Mouse (Mus musculus): ENCODE measurements around the gene Wfikkn2. TPM values are rescaled to one million over a fixed set of nuclear protein-coding genes. Genes with fewer than 3 reads are reported as not detected.

Gene Wfikkn2
- polyA plus RNA-seq, 1 experiment, result not detected

DNA sequence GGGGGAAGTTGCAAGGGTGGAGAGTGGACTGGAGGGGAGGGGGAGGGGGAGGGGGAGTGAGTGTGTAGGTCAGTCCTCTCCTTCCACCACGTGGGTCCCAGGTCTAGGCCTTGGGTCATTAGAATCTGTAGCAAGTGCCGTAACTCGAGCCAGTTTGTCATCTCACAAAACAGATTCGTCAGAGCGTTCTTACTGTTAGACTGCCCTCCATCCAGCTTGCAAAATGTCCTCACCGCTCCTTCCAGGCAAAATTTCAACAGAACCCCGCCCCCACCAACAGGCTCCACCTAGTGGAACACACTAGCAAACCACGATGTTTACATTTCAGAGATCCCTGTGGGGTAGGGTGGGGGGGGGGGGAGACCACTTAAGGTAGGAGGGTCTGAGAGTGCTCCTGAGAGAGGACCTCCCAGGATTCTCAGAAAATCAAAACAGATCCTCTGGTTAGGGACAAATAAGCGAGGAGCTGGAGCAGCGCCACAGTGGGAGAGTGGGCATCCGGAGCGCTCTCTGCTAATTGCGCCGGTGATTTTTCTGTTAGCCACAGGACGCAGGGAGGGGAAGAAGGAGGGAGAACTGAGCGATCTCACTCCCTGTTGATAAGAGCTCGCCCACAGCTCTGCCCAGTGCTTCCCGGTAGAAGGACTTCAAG is 19.5 kb upstream of the Wfikkn2 start:
- peaks cover 46% of the 10 kb centered on the region for H3K4me1 ChIP-seq
- TF ChIP-seq GATA1 (IDR thresholded peaks at IDR 0.05; ENCODE audit: borderline replicate concordance, low read length), result no peak
- no peak for TF ChIP-seq FLI1 (IDR thresholded peaks at IDR 0.05; ENCODE audit: low read length)
- peaks cover 9% of the 10 kb centered on the region; the same call in 1 of the 2 replicates for H3K9me3 ChIP-seq
- peaks cover 68% of the 10 kb centered on the region for H3K27me3 ChIP-seq (replicated peaks)
- peak overlapping the region; percentile 81 for H3K4me3 ChIP-seq (replicated peaks)
- no peaks in the 10 kb centered on the region for H3K36me3 ChIP-seq (replicated peaks; ENCODE audit: low read length)

GRCm38 (mm10) chr11:94261585-94262370 is 16.0 kb upstream of the Wfikkn2 start:
- peaks cover 50% of the 10 kb centered on the region for H3K27me3 ChIP-seq (replicated peaks)
- TF ChIP-seq FLI1 (IDR thresholded peaks at IDR 0.05; ENCODE audit: low read length) (no peak), GATA1 (IDR thresholded peaks at IDR 0.05; ENCODE audit: borderline replicate concordance, low read length) (no peak)
- H3K4me1 ChIP-seq, result peaks cover 52% of the 10 kb centered on the region
- H3K4me3 ChIP-seq (replicated peaks), result no peak overlapping the region
- H3K9me3 ChIP-seq, result peaks cover 26% of the 10 kb centered on the region
- H3K36me3 ChIP-seq (replicated peaks; ENCODE audit: low read length), result no peaks in the 10 kb centered on the region

- H3K4me3 ChIP-seq (replicated peaks), result no peak overlapping the region
- peaks cover 41% of the 10 kb centered on the region for H3K4me1 ChIP-seq
- H3K36me3 ChIP-seq (replicated peaks; ENCODE audit: low read length), result no peaks in the 10 kb centered on the region
- TF ChIP-seq FLI1 (IDR thresholded peaks at IDR 0.05; ENCODE audit: low read length) (no peak), GATA1 (IDR thresholded peaks at IDR 0.05; ENCODE audit: borderline replicate concordance, low read length) (no peak)
- peaks cover 60% of the 10 kb centered on the region for H3K27me3 ChIP-seq (replicated peaks)
- peaks cover 27% of the 10 kb centered on the region for H3K9me3 ChIP-seq
Observed at GRCm38 (mm10) chr11:94259814-94260213, 14.0 kb upstream of the Wfikkn2 start.

GRCm38 (mm10) chr11:94257987-94258386 is 12.2 kb upstream of the Wfikkn2 start:
- no peak overlapping the region for H3K4me3 ChIP-seq (replicated peaks)
- no peaks in the 10 kb centered on the region for H3K36me3 ChIP-seq (replicated peaks; ENCODE audit: low read length)
- no peak for TF ChIP-seq FLI1 (IDR thresholded peaks at IDR 0.05; ENCODE audit: low read length)
- H3K27me3 ChIP-seq (replicated peaks), result peaks cover 53% of the 10 kb centered on the region
- H3K9me3 ChIP-seq, result peaks cover 24% of the 10 kb centered on the region
- H3K4me1 ChIP-seq, result peaks cover 45% of the 10 kb centered on the region

DNA sequence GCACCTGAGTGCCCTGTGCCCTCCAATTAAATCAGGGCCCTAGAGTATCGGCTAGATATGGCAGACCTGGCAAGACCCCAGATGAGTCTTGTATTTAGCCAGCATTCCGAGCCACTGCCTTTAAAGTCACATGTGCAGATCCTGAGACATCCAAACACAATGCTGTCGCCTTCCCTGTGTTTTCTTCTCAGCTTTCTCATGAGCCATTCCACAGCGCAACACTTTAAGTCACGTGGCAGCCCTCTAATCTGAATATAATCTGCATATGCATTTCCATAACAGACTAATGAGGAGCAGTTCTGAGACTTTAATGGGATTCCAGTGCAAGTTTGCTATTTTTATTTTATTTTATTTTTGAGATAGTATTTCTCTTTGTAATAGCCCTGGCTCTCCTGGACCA is 9.9 kb upstream of the Wfikkn2 start:
- TF ChIP-seq GATA1 (IDR thresholded peaks at IDR 0.05; ENCODE audit: borderline replicate concordance, low read length) (no peak), FLI1 (IDR thresholded peaks at IDR 0.05; ENCODE audit: low read length) (no peak)
- H3K9me3 ChIP-seq, result peaks cover 22% of the 10 kb centered on the region
- peaks cover 53% of the 10 kb centered on the region for H3K27me3 ChIP-seq (replicated peaks)
- no peaks in the 10 kb centered on the region for H3K36me3 ChIP-seq (replicated peaks; ENCODE audit: low read length)
- peaks cover 39% of the 10 kb centered on the region for H3K4me1 ChIP-seq
- H3K4me3 ChIP-seq (replicated peaks), result no peak overlapping the region

DNA sequence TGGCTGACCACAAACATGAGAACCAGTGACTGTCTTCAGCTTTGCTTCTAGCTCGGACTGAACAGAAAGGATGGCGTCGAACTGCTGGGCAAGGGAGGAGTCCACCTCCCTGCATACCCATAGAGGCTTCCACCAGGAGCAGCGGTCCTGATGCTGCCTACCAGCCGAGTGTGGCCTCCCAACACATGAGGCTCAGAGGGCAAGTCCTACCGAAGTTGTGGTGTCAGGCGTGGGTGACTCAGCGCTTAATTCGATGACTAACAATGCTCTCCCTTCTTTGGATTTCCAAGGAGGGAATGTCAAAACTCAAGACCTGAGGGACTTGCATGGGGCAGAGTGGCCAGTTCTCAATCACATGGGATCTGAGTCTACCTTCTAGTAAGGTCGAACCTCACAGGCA is 7.9 kb upstream of the Wfikkn2 start:
- Histone ChIP-seq H3K4me1 (peaks cover 21% of the 10 kb centered on the region), H3K4me3 (replicated peaks) (peak overlapping the region; percentile 39), H3K27me3 (replicated peaks) (peaks cover 66% of the 10 kb centered on the region), H3K9me3 (peaks cover 22% of the 10 kb centered on the region), H3K36me3 (replicated peaks; ENCODE audit: low read length) (no peaks in the 10 kb centered on the region)
- TF ChIP-seq GATA1 (IDR thresholded peaks at IDR 0.05; ENCODE audit: borderline replicate concordance, low read length), result no peak
- no peak for TF ChIP-seq FLI1 (IDR thresholded peaks at IDR 0.05; ENCODE audit: low read length)

DNA sequence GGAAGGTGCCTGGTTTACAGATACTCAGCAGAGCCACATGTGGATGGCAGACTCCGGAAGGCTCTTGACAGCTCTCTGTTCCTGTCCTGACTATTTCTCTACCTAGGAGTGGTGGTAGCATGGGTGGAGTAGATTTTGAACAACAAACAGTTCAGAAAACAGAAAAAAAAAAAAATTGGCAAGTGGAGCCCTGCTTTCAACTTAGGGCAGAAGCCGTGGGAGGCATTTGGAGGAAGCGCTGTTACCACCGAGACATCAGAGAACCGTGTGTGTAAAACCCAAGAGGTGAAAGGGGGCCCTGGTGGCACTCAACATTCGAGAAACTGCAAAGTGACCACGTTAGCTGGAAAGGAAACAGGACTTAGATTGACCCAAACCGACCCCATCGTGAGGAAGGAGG is 7.4 kb upstream of the Wfikkn2 start:
- Histone ChIP-seq H3K4me3 (replicated peaks) (no peak overlapping the region), H3K27me3 (replicated peaks) (peaks cover 71% of the 10 kb centered on the region), H3K36me3 (replicated peaks; ENCODE audit: low read length) (no peaks in the 10 kb centered on the region), H3K9me3 (peaks cover 20% of the 10 kb centered on the region), H3K4me1 (peaks cover 18% of the 10 kb centered on the region)
- no peak for TF ChIP-seq GATA1 (IDR thresholded peaks at IDR 0.05; ENCODE audit: borderline replicate concordance, low read length)

GRCm38 (mm10) chr11:94246789-94247061 is 920 bp upstream of the Wfikkn2 start:
- Histone ChIP-seq H3K36me3 (replicated peaks; ENCODE audit: low read length) (no peaks in the 10 kb centered on the region), H3K4me3 (replicated peaks) (no peak overlapping the region), H3K9me3 (no peaks in the 10 kb centered on the region), H3K4me1 (peaks cover under 1% of the 10 kb centered on the region; the same call in 1 of the 2 replicates), H3K27me3 (replicated peaks) (peaks cover 82% of the 10 kb centered on the region)
- TF ChIP-seq GATA1 (IDR thresholded peaks at IDR 0.05; ENCODE audit: borderline replicate concordance, low read length) (no peak), FLI1 (IDR thresholded peaks at IDR 0.05; ENCODE audit: low read length) (no peak)

GRCm38 (mm10) chr11:94244385-94244784 is 1.4 kb downstream of the Wfikkn2 start:
- peaks cover 90% of the 10 kb centered on the region for H3K27me3 ChIP-seq (replicated peaks)
- TF ChIP-seq FLI1 (IDR thresholded peaks at IDR 0.05; ENCODE audit: low read length) (no peak), GATA1 (IDR thresholded peaks at IDR 0.05; ENCODE audit: borderline replicate concordance, low read length) (no peak)

DNA sequence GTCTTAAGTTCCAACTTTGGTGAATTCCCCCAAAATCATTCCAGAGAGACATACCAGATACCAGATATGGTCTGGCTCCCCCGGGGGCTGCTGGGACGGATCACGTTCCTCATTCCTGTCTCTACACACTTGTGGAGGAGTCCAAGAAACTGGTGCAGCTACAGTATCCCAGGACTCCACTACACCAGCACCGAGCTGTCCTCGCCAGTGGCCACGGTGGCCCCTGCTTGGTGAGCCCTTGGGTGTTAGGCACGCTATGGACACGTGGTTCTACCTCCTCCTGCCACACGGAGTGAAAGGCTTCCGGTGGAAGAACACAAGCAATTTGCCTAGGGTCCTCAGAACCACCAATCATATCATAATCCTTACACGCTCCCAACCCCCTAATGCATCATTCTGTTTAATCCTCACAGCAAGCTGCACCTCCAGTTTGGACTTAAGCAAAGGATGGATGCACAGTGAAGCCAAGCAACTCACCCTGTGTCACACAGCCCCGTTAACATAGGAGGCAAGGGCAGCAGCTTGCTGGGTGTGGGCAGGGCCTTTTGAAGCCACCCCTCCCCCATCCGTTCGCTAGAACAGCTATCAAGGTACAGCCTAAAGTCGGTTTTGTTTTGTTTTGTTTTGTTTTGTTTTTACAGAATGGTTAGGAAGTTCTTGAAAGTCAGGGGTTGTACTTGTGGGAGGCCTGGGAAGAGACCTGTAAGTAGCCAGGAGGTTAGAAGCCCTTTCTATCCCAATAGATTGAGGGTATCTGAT is 2.2 kb downstream of the Wfikkn2 start:
- Histone ChIP-seq H3K4me1 (peaks cover 3% of the 10 kb centered on the region), H3K36me3 (replicated peaks; ENCODE audit: low read length) (no peaks in the 10 kb centered on the region), H3K4me3 (replicated peaks) (peak overlapping the region; percentile 26), H3K9me3 (no peaks in the 10 kb centered on the region), H3K27me3 (replicated peaks) (peaks cover 90% of the 10 kb centered on the region)
- TF ChIP-seq FLI1 (IDR thresholded peaks at IDR 0.05; ENCODE audit: low read length) (no peak), GATA1 (IDR thresholded peaks at IDR 0.05; ENCODE audit: borderline replicate concordance, low read length) (no peak)

More at GRCm38 (mm10) chr11:94244385-94244784, 1.4 kb downstream of the Wfikkn2 start:
- Histone ChIP-seq H3K4me3 (replicated peaks) (no peak overlapping the region), H3K4me1 (peaks cover 3% of the 10 kb centered on the region), H3K9me3 (no peaks in the 10 kb centered on the region), H3K36me3 (replicated peaks; ENCODE audit: low read length) (no peaks in the 10 kb centered on the region)
